Mouse (Mus musculus) heart, postnatal 25 days (tissue): ENCODE measurements around the gene Skap1. TPM values are rescaled to one million over a fixed set of nuclear protein-coding genes. Genes with fewer than 3 reads are reported as not detected.

ENCODE experiments used
- DNase-seq: peaks from one replicate; pipeline ENCODE4 v3.0.0; 2022; ENCODE audit warnings: low spot score
- intact Hi-C: fragments of 180-260 bp; cut with DNase I; formaldehyde crosslinking; loops from one replicate; pipeline ENCODE4 v1.15.1; 2025
- total RNA-seq, 2 experiments: library from RNA; stranded (reverse); gene quantifications; 2 replicates each; pipeline ENCODE4 v1.2.3; 2021

Skap1 gene
- total RNA-seq, 2 experiments from 2014 or later, result 0.17 TPM; not detected in 1

DNA sequence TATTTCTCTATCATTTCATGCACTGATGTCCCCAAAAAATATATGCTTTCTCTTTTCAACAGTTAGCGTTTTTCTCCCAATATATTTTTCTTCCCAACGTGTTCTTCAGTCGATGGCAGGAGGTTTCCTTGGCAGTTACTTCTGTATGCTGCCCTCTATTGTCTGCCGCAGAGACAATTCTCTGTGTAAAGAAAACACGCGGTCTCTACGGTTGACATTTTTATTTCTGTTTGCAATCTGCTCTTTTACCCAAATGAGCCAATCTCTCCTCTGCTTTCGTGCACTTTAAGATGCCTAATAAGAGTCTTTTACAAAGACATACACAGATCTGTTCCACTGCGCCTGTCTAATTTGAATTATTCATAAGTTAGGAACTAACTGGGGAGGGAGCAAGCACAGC, 265.1 kb downstream of the Skap1 start:
- DNase-seq, result no peak
- intact Hi-C loops, result no loop called here

DNA sequence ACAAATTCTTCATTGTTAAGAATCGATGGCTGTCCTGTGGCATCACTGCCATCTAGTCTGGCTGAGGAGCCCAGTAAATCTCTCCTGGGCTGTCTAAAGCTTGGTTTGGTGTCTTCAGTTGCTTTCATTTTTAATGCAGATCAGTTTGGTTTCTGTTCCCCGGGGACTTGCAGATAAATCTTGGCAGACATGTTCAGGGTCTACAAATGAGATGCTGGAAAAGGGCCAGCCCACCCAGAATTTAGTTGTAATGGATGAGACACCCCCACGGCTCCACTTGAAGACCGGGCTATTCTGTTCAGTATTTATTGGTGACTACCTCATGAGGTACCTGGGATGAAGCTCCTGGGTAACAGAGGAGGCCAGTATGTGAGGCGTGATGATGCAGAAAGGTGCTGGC, 265.9 kb downstream of the Skap1 start:
- intact Hi-C loops, result loop anchor here (10.0 kb wide), 1 partner anchor 456 kb away; the partner anchor contains the start of gene Hoxb9
- DNase-seq, result no peak

DNA sequence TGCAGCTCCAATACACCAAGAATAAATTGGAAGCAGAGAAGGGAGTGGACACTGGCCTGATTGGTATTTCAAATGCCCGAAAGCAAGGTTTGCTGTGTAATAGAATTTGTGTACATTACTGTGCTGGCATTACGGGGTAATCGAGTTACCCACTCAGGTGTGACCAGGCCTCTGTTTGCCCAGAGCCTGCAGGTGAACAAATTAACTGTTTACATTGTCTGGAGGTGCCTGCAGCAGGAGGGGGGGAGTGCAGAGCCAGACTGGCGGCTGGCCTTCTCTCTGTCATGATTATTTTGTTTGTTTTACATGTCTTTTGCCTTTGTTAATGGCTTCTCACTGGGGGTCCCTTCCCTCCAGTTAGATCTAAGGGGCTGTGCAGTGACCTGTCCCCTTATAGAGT, 268.3 kb downstream of the Skap1 start:
- no peak for DNase-seq
- intact Hi-C loops, result loop anchor here (10.0 kb wide), 1 partner anchor 458 kb away; the partner anchor contains the start of gene Hoxb9

DNA sequence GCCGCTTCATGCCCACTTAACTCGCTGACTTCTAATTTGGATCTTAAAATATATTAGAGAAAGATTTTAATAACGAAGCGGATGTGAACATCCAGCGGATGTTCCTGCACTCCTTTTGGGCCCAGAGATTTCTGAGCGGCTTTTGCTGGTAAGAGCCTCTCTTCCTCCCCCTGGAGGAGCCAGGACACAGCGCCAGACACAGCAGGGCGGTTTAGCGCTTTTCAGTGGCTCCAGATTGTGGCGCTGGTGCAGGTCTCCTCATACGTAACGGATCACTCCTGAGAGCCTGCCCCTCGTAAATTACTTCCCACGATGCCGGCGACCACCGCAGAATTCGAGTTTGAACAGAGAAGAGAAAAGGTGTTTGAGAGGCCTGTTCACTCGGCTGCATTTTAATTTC, 271.5 kb downstream of the Skap1 start:
- intact Hi-C loops, result loop anchor here (10.0 kb wide), 1 partner anchor 461 kb away; the partner anchor contains the start of gene Hoxb9
- no peak for DNase-seq

DNA sequence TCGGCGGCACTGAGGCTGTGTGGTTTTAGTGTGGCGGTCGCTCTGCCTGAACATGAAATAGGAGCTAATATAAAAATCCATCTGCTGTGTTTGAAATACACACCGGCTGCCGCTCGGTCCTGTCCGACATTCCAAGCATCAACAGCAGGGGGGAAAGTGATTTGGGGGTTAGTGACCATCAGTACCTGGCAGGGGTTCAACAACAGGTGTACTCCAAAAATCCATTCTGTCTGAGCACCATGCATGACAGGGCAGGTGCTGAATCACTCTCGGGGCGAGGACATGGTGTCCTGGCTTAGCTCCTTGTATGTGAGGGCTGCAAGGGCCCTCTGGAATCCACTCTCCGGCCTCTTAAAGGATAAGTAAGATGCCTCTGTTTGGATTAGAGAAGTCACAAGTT, 272.0 kb downstream of the Skap1 start:
- DNase-seq, result no peak
- intact Hi-C loops, result loop anchor here (10.0 kb wide), 1 partner anchor 462 kb away; the partner anchor contains the start of gene Hoxb9

DNA sequence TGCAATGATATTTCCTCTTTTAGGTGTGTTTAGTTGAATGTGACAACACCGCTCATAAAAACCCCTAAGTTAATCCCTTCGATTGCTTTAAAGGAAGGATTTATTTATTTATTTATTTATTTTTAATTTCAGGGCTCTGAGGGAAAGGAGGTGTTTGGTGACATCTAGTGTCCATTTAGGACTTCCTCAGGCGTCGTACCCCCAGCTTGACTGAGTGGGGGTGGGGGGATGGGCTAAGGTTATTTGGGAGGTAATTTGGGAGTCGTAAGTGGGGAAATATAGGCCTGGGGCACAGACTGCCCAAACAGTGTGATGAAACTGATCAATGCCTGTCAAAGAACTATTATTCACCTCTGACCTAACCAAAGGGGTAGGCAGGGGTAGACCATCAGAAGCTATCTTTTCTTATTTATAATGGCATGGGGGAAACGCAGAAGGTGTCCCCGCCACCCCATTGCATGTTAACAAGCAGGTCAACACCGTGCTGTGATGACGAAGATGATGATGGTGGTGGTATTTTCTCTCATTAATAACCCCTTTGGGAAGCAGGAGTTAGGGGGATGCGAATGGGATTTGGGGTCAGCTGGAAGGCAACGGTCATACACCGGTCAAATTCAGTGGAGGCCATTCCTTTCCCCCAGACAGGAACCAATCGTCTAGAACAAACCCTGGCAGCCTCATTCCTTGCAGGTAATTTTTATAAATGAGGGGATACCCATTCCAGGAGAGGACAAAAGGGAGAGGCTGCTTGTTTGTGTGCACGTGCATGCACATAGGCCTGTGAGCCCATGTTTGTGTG, 273.5 kb downstream of the Skap1 start:
- DNase-seq, result no peak
- intact Hi-C loops, result loop anchor here (10.0 kb wide), 1 partner anchor 463 kb away; the partner anchor contains the start of gene Hoxb9

DNA sequence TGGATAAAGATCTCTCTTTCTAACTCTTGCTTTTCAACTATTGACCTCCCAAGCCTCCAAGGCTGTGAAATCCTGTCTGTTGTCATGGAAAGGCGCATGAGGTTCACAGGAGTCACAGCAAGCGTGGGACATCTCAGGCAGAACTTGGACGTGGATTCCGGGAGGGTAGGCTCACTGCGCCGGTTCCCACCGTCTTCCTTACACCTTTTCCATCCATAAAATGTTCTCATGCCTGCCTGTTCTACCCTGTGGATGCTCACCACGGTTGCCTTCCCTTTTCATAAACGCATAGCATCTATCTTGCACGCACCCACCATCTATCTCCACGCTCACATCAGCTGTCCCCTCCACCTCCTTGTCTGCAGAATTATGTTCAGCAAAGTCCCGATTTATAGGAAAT, 276.4 kb downstream of the Skap1 start:
- DNase-seq, result no peak
- intact Hi-C loops, result no loop called here

DNA sequence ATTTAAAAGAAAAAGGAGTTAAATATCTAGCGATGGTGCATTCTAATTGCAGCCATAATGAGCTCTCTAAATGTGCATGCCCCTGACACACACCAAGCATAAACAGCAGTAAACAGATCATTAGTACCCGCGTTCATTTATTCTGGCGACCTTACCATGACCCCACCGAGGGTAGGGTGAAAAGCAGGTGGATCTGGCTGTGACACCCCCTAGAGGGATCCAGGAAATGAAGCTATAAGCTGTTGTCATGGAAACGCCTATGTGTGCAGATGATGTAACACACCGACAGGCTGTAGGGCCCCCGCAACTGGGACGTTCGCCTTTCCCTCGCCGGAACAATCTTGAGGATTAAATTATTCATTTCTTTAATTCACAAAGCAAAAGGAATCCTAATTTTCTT, 277.6 kb downstream of the Skap1 start:
- no peak for DNase-seq
- intact Hi-C loops, result no loop called here

DNA sequence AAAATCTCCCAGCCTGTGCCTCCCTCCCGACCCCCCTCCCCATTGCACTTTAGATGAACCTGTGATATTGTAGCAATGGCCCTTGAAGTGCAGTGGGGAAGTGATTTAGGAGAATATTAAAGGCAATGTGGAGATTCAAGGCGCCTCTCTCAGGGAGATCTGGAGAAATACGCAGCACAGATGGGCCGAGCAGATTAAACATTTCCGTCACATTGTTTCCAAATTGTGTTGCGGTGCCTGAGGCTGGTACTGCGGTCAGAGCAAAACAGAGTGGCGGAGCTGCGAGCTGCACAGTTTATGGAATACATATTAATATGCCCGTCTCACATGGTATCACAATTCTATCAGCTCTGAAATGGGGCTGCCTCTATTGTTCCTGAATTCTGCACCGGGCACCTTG, 278.6 kb downstream of the Skap1 start:
- intact Hi-C loops, result no loop called here
- DNase-seq, result no peak

DNA sequence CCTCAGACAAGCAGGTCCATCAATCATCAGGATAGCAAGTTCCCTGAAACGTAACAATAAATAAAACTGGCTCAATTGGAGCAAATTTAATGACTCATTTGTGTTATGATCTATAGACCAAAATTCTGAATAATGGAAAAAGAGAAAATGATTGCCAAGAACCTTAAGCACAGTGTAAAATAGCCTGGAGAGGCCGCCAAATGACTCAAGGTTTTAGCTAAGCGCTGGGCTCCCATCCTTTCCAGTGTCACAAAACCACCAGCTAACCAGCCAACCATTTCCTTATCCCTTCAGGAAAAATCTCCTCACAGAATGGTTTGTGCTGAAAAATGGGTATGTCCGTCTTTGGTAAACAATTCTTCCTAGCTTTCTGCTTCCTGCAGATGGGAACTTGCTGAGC, 279.5 kb downstream of the Skap1 start:
- DNase-seq, result no peak
- intact Hi-C loops, result no loop called here

DNA sequence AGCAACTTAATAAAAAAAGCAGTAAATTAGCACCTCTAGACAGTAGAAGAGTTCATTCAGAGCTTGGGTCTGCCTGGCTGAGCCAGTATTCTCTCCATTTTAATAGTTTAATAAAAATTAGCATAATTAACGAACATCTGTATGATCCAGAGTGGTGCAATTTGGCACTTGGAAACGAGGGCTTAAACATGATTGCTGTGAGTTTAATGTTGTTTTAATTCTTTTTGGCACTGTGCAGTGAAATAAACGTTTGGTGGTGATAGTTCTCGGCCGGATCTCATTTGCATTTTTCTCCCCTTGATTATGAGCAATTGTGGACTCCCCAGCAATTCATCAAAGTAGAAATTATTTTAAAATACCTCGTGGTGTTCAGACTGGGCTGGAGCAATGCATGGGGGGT, 282.3 kb downstream of the Skap1 start:
- intact Hi-C loops, result no loop called here

DNA sequence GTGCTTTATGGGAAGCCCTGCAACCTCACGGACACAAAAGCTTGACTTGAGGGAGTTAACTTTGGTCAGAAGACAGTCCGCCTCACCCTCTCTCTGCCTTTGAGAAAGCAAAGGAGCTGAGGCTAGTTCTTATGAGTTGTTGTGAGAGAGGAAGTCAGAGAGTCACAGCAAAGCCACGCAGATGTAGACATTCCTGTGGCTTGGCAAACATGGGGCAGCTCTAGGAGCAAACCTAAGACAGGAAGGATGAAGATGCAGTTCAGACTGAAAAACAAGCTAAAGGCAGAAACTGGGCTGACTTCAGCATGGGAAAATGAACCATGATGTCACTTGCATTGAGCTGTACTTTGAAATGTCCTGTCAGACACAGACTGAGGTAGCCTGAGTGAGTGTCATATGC, 283.2 kb downstream of the Skap1 start:
- intact Hi-C loops, result no loop called here
- DNase-seq, result no peak

More for the DNA sequence above, 282.3 kb downstream of the Skap1 start:
- DNase-seq, result no peak

DNA sequence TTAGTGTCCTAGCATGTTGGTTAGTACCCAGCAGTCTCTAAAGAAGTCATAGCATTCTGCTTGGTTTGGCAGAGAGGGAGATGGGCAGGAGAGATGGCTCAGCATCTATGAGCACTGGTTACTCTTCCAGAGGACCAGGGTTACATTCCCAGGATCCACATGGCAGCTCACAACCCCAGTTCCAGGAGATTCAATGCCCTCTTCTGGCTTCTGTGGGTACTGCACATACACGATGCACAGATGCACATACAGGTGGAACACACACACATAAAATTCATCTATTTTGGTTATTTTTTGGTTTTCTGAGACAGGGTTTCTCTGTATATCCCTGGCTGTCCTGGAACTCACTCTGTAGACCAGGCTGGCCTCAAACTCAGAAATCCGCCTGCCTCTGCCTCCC, 290.9 kb downstream of the Skap1 start:
- DNase-seq, result no peak
- intact Hi-C loops, result no loop called here

DNA sequence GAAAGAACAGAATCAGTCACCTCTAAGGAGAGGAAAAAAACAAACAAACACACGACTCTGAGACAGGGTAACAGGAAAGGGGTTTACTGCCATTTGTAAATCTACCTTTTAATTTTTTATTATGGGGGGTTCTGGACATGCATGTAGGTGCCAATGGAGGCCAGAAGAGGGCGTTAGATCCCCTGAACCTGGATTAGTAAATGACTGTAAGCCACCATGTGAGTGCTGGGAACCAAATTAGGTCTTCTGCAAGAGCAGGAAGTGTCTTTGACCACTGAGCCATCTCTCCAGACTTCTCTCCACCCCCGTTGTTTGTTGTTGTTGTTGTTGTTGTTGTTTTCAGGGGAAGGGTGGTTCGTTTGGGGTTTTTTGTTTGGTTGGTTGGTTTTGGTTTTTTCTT, 293.0 kb downstream of the Skap1 start:
- DNase-seq, result no peak
- intact Hi-C loops, result no loop called here

DNA sequence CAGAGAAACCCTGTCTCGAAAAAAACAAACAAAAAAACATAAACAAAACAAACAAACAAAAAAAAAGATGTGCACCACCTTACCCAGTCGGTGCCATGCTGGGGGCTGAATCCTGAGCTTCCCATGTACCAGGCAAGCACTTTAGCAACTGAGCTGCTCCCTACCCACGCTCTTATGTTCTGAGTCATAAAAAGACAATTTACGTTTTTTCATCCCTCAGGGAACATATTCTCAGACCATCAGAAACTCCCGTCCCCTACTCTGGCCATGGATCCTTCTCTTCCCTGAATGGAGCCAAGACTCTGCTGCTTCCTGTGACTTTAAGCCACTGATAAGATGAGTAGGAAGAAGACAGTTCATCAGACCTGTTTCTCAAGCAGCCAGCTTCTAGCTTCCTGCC, 294.0 kb downstream of the Skap1 start:
- intact Hi-C loops, result no loop called here
- DNase-seq, result no peak

DNA sequence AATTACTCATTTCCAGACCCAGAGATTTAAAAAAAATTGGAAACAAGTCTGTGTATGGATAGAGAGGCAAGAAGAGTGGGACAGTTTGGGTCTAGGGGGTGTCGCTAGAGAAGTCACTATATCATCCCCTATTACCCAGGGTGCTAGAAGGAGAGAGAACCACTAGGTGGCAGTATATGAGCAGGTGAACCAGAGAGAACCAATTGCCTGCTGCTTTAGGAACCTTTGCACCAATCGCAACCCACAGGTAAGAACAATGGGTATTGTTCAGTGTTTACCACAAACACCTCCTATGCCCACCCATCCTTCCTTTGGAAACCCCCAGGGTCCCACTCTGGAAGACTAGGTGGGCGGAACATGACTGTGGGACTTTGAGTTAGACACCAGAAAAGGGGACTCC, 295.6 kb downstream of the Skap1 start:
- intact Hi-C loops, result loop anchor here (1.0 to 5.0 kb wide), 3 partner anchors 17 to 152 kb away; partner anchors contain the start of gene Snx11
- no peak for DNase-seq

DNA sequence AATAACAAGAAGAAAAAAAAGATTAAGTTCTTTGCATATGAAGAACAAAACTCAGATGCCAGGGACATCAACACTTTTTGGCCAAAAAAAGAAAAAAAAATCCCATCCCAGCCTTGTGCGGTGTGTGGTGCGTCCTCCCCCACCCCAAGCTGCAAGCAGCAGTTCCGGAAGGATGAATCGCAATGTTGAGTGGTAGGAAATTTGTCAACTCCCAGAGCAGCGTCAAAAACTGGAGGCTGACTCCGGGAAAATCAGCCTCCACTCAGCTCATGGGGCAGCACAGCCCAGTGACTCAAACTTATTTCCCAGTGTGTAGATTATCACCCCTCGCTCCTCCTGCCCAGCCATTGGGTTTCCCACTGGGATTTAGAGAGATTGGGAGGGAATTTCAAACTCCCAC, 297.6 kb downstream of the Skap1 start:
- DNase-seq, result no peak
- intact Hi-C loops, result loop anchor here (2.0 to 5.0 kb wide), 2 partner anchors 15 to 150 kb away; partner anchors contain the start of gene Snx11

DNA sequence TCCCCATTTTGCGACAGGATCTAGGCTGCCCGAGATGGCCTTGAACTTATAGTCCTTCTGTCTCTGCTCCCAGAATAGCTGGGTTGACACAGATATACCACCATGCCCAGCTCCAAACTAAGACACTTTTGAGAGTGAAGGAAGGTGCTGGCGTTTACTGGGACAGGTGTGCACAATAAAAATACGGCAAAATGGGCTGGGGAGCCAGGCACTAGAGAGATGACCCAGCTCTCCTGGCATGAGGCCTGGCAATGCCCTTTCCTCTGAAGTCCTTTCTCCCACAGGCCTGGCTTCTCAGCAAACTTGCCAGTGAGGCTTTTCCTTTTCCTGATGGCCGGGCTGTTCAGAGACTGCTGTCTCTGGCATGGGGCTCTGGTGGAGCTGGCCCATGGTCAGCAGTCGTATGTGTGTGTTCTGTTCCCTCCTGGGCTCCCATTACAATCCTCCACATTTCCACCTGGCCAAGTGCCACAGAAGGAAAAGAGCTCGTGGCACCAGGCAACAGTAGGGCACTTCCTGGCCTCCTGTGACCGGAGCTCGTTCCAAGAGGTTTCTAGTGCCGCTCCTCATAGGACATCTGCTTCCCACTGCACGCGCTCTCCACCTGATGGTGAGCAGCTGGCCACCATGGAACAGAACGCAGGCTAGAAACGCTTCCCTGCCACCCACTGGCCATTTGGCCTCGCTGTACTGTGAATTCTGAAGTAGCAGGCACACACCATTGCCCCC, 298.5 kb downstream of the Skap1 start:
- no peak for DNase-seq
- intact Hi-C loops, result loop anchor here (5.0 kb wide), 1 partner anchor 149 kb away; no protein-coding TSS in a partner anchor

DNA sequence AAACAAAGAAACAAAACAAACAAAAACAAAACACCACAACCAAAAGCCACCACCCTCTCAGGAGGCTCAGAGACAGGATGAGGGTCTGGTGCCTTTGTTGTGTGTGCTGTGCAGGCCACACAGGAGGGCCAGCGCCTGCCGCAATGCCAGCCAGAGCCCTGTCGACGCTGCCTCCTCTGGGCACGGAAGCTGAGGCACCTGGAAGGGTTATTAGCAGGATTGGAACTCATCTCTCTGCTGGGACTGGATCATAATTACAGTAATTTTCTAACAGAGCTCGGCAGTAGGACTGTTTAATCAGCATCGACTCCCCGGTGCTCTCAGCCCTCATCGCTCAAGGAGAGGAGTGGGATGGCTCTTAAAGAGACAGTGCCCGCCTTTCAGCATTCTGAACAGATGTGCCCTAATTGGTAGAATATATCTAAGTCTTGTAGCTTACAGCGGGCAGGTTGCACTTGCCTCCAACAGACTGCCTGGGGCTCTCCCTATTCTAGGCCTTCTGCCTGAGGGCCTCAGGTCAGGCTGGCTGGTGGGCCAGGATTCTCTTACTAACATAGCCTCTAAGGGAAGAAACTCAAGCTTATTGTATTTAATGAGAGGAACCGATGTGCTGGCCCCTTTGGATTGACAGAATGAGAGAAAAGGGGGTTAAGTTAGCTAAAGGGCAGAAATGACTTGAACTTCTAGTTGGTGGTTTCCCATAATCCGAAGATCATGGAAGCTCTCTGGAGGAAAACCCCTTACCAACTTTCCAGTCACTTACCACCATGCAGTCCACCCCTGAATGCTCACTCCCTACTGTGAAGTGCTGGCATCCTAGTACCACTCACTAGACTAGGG, 300.3 kb downstream of the Skap1 start:
- intact Hi-C loops, result loop anchor here (5.0 kb wide), 1 partner anchor 148 kb away; no protein-coding TSS in a partner anchor
- DNase-seq, result no peak

DNA sequence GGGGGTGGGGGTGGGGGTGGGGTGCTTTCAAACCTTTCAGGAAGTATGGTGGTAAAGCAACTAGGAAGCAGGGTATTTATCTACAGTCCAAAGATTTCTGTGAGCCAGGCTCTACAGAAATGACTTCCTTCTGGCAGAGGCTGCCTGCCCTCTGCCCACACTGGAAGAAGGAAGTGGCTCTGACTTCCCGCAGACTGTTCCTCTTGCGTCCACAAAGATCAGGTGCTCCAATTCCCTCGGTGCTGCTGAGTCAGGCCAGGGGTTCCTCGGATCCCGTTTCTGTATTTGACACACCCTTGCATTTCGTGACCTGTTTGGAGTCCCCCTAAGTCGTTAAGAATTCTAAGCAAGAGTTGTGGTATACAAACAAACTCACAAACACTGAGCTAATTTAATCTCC, 301.3 kb downstream of the Skap1 start:
- intact Hi-C loops, result no loop called here
- no peak for DNase-seq
